Mouse (Mus musculus) right cerebral cortex, adult 18-20 months (tissue): ENCODE data around the gene Sgcb.

ENCODE experiments used
- DNase-seq: peaks from one replicate; pipeline ENCODE4 v3.0.0; 2022; ENCODE audit warnings: mixed read lengths

Sgcb gene

GRCm38 (mm10) chr5:73647261-73647900 lies at the start of gene Sgcb:
Gene Sgcb (minus strand): TSS chr5:73647790.
- peak; percentile 89 for DNase-seq

- no peak for DNase-seq
Measured at GRCm38 (mm10) chr5:73694254-73695015, 46.8 kb upstream of the Sgcb start.

- no peak for DNase-seq
Measured at GRCm38 (mm10) chr5:73693778-73694177, 46.2 kb upstream of the Sgcb start.

GRCm38 (mm10) chr5:73691723-73692520 lies 44.3 kb upstream of the Sgcb start:
- no peak for DNase-seq

- DNase-seq, result no peak
Measured at GRCm38 (mm10) chr5:73690146-73690545, 42.6 kb upstream of the Sgcb start.

GRCm38 (mm10) chr5:73688576-73688975 lies 41.0 kb upstream of the Sgcb start:
- no peak for DNase-seq

GRCm38 (mm10) chr5:73686149-73686548 lies 38.6 kb upstream of the Sgcb start:
- DNase-seq, result no peak

GRCm38 (mm10) chr5:73683706-73684409 lies 36.3 kb upstream of the Sgcb start:
- DNase-seq, result no peak

GRCm38 (mm10) chr5:73683221-73683620 lies 35.6 kb upstream of the Sgcb start:
- DNase-seq, result no peak

- peak; percentile 26 for DNase-seq
Measured at GRCm38 (mm10) chr5:73676626-73677025, 29.0 kb upstream of the Sgcb start.

- no peak for DNase-seq
Measured at GRCm38 (mm10) chr5:73675604-73676003, 28.0 kb upstream of the Sgcb start.

GRCm38 (mm10) chr5:73669386-73669785 lies 21.8 kb upstream of the Sgcb start:
- no peak for DNase-seq

GRCm38 (mm10) chr5:73667877-73668276 lies 20.3 kb upstream of the Sgcb start:
- no peak for DNase-seq

- no peak for DNase-seq
Measured at GRCm38 (mm10) chr5:73666695-73667094, 19.1 kb upstream of the Sgcb start.

- DNase-seq, result no peak
Measured at GRCm38 (mm10) chr5:73651855-73652201, 4.2 kb upstream of the Sgcb start.

GRCm38 (mm10) chr5:73651061-73651854 lies 3.7 kb upstream of the Sgcb start, which contains the start of gene Spata18:
Gene Spata18 (plus strand): TSS chr5:73651379.
- DNase-seq, result no peak

- DNase-seq, result no peak
Measured at GRCm38 (mm10) chr5:73650365-73650964, 2.9 kb upstream of the Sgcb start.

- no peak for DNase-seq
Measured at GRCm38 (mm10) chr5:73642091-73642490, 5.5 kb downstream of the Sgcb start.

- DNase-seq, result no peak
Measured at GRCm38 (mm10) chr5:73641058-73641457, 6.5 kb downstream of the Sgcb start.

- no peak for DNase-seq
Measured at GRCm38 (mm10) chr5:73637337-73638107, 10.1 kb downstream of the Sgcb start.

GRCm38 (mm10) chr5:73633141-73633540 lies 14.4 kb downstream of the Sgcb start:
- DNase-seq, result peak; percentile 71
